Mouse (Mus musculus) kidney, embryonic 14.5 days (tissue): Measurements from ENCODE around the gene Acap1. TPM values are rescaled to one million over a fixed set of nuclear protein-coding genes. Genes with fewer than 3 reads are reported as not detected.
A peak's percentile ranks its signal among the peaks of the same experiment; 100 is the strongest.

Source experiments
- ATAC-seq: fragments of 200-750 bp; cut with Nextera tagmentation; 2 replicates; pipeline ENCODE4 v1.8.0; 2017; ENCODE audit warnings: moderate number of reproducible peaks, mild to moderate bottlenecking, moderate TSS enrichment, moderate library complexity; ENCODE audit not compliant: low FRiP score, low TSS enrichment
- H3K27ac ChIP-seq: fragments of 300-500 bp; sonication (generic); 2 replicates; pipeline ENCODE4 v1.5.1; 2014; ENCODE audit warnings: low read depth, mild to moderate bottlenecking, low read length, moderate library complexity, mixed read lengths
- H3K27me3 ChIP-seq: fragments of 300-500 bp; sonication (generic); 2 replicates; pipeline ENCODE4 v1.6.1; 2014; ENCODE audit warnings: mild to moderate bottlenecking, low read length; ENCODE audit not compliant: control insufficient read depth, insufficient read depth
- H3K36me3 ChIP-seq: fragments of 300-500 bp; sonication (generic); 2 replicates; pipeline ENCODE4 v1.6.1; 2014; ENCODE audit warnings: low read length, mixed read lengths; ENCODE audit not compliant: control insufficient read depth, insufficient read depth
- H3K4me1 ChIP-seq: fragments of 300-500 bp; sonication (generic); 2 replicates; pipeline ENCODE4 v1.6.1; 2014; ENCODE audit warnings: low read length, mixed read lengths; ENCODE audit not compliant: control insufficient read depth, insufficient read depth
- H3K4me2 ChIP-seq: fragments of 300-500 bp; sonication (generic); replicated peaks from 2 replicates; pipeline ENCODE4 v1.6.1; 2014; ENCODE audit warnings: low read depth, mild to moderate bottlenecking, low read length
- H3K4me3 ChIP-seq: fragments of 300-500 bp; sonication (generic); 2 replicates; pipeline ENCODE4 v1.5.1; 2014; ENCODE audit warnings: mild to moderate bottlenecking, low read length
- H3K9ac ChIP-seq: fragments of 300-500 bp; sonication (generic); 2 replicates; pipeline ENCODE4 v1.6.1; 2014; ENCODE audit warnings: low read depth, mild to moderate bottlenecking, low read length, moderate library complexity
- H3K9me3 ChIP-seq: fragments of 300-500 bp; sonication (generic); 2 replicates; pipeline ENCODE4 v1.6.1; 2016; ENCODE audit warnings: low read length; ENCODE audit not compliant: control insufficient read depth
- WGBS: fragments of 180-500 bp; shearing (Covaris S2); extraction: QIAGEN DNeasy Blood & Tissue Kit; methylation state at CpG from one replicate; pipeline ENCODE4 v1.1.7; 2014; 5-methylcytosine and 5-hydroxymethylcytosine counted together
- polyA plus RNA-seq: library from polyadenylated mRNA; unstranded; fragments of >200 nt; fragmentation: Nextera tagmentation; extraction: Ambion mirVana; gene quantifications from 2 replicates; pipeline ENCODE4 v1.2.1, GENCODE M21; 2014

Acap1 gene
- polyA plus RNA-seq, 1 experiment from 2014 or later = 0.28 TPM

- Histone ChIP-seq H3K9ac (no peak overlapping the region), H3K4me1 (peaks cover 5% of the 10 kb centered on the region; the same call in 1 of the 2 replicates), H3K27ac (no peak overlapping the region), H3K4me3 (no peak overlapping the region), H3K4me2 (no peak overlapping the region), H3K9me3 (no peaks in the 10 kb centered on the region), H3K36me3 (no peaks in the 10 kb centered on the region), H3K27me3 (no peaks in the 10 kb centered on the region)
- WGBS = 96% methylated on average over 2 of the region's 2 CpGs
- ATAC-seq = no peak
These were observed 32.2 kb upstream of the Acap1 start for GRCm38 (mm10) chr11:69927501-69927900.

GRCm38 (mm10) chr11:69922796-69923195, 27.5 kb upstream of the Acap1 start:
- no peak overlapping the region for H3K4me2 ChIP-seq

GRCm38 (mm10) chr11:69922012-69922756, 26.8 kb upstream of the Acap1 start:
- H3K27ac ChIP-seq = peak overlapping the region; percentile 98
- H3K4me1 ChIP-seq = peaks cover 11% of the 10 kb centered on the region
- H3K4me3 ChIP-seq = peak overlapping the region; percentile 87
- peak overlapping the region; percentile 56 for H3K4me2 ChIP-seq
- no peak for ATAC-seq
- no peaks in the 10 kb centered on the region for H3K27me3 ChIP-seq
- H3K9ac ChIP-seq = peak overlapping the region; percentile 59
- no peaks in the 10 kb centered on the region for H3K9me3 ChIP-seq
- H3K36me3 ChIP-seq = peaks cover 22% of the 10 kb centered on the region
- 3% methylated on average over 12 of the region's 12 CpGs for WGBS

More at GRCm38 (mm10) chr11:69922796-69923195, 27.5 kb upstream of the Acap1 start:
- 67% methylated on average over 3 of the region's 3 CpGs for WGBS
- peaks cover 16% of the 10 kb centered on the region for H3K36me3 ChIP-seq
- H3K27ac ChIP-seq = 0 out of 2 replicates have a peak overlapping the region, but pooled peaks have one; percentile 98
- no peak overlapping the region for H3K9ac ChIP-seq
- H3K9me3 ChIP-seq = no peaks in the 10 kb centered on the region
- no peak overlapping the region for H3K4me3 ChIP-seq
- no peaks in the 10 kb centered on the region for H3K27me3 ChIP-seq
- no peak for ATAC-seq
- H3K4me1 ChIP-seq = peaks cover 11% of the 10 kb centered on the region

- no peaks in the 10 kb centered on the region for H3K27me3 ChIP-seq
These were observed 26.0 kb upstream of the Acap1 start, which contains the start of gene Eif5a for GRCm38 (mm10) chr11:69921114-69922011. TSS of gene Eif5a (minus strand) at chr11:69921958.

GRCm38 (mm10) chr11:69920266-69921031, 25.1 kb upstream of the Acap1 start:
- Histone ChIP-seq H3K9me3 (no peaks in the 10 kb centered on the region), H3K4me1 (peaks cover 17% of the 10 kb centered on the region), H3K4me3 (peak overlapping the region; percentile 87), H3K9ac (peak overlapping the region; percentile 98), H3K27me3 (no peaks in the 10 kb centered on the region), H3K4me2 (peak overlapping the region; percentile 87), H3K27ac (peak overlapping the region; percentile 96), H3K36me3 (peaks cover 39% of the 10 kb centered on the region)
- peak; percentile 40 for ATAC-seq
- 1% methylated on average over 61 of the region's 65 CpGs for WGBS

More at GRCm38 (mm10) chr11:69921114-69922011, 26.0 kb upstream of the Acap1 start, which contains the start of gene Eif5a:
- ATAC-seq = peak; percentile 97
- Histone ChIP-seq H3K4me3 (peak within 1 kb of the TSS; percentile 87), H3K9ac (peak within 1 kb of the TSS; percentile 98), H3K36me3 (peaks cover 30% of the 10 kb centered on the region), H3K4me1 (peaks cover 11% of the 10 kb centered on the region), H3K4me2 (peak within 1 kb of the TSS; percentile 87), H3K27ac (peak within 1 kb of the TSS; percentile 98), H3K9me3 (no peaks in the 10 kb centered on the region)
- under 1% methylated on average over 78 of the region's 78 CpGs for WGBS

GRCm38 (mm10) chr11:69919661-69920265, 24.4 kb upstream of the Acap1 start:
- peaks cover 22% of the 10 kb centered on the region for H3K4me1 ChIP-seq
- peak overlapping the region; percentile 87 for H3K4me3 ChIP-seq
- H3K4me2 ChIP-seq = peak overlapping the region; percentile 87
- H3K36me3 ChIP-seq = peaks cover 46% of the 10 kb centered on the region
- ATAC-seq = no peak
- no peaks in the 10 kb centered on the region for H3K9me3 ChIP-seq
- no peaks in the 10 kb centered on the region for H3K27me3 ChIP-seq
- WGBS = under 1% methylated on average over 17 of the region's 17 CpGs
- H3K27ac ChIP-seq = peak overlapping the region; percentile 96
- peak overlapping the region; percentile 98 for H3K9ac ChIP-seq

GRCm38 (mm10) chr11:69919053-69919452, 23.7 kb upstream of the Acap1 start:
- H3K4me3 ChIP-seq = peak overlapping the region; percentile 87
- peak overlapping the region; percentile 98; the same call in 1 of the 2 replicates for H3K9ac ChIP-seq
- peaks cover 47% of the 10 kb centered on the region for H3K36me3 ChIP-seq
- WGBS = 82% methylated on average over 9 of the region's 9 CpGs
- no peaks in the 10 kb centered on the region for H3K9me3 ChIP-seq
- no peak for ATAC-seq
- H3K27ac ChIP-seq = no peak overlapping the region
- H3K4me1 ChIP-seq = peaks cover 24% of the 10 kb centered on the region
- no peaks in the 10 kb centered on the region for H3K27me3 ChIP-seq
- H3K4me2 ChIP-seq = peak overlapping the region; percentile 87

GRCm38 (mm10) chr11:69918118-69918517, 22.8 kb upstream of the Acap1 start:
- ATAC-seq = no peak
- H3K36me3 ChIP-seq = peaks cover 49% of the 10 kb centered on the region
- 83% methylated on average over 5 of the region's 5 CpGs for WGBS
- H3K9me3 ChIP-seq = no peaks in the 10 kb centered on the region
- H3K27me3 ChIP-seq = no peaks in the 10 kb centered on the region
- no peak overlapping the region for H3K4me2 ChIP-seq
- H3K4me1 ChIP-seq = peaks cover 27% of the 10 kb centered on the region
- no peak overlapping the region for H3K9ac ChIP-seq
- H3K4me3 ChIP-seq = no peak overlapping the region
- no peak overlapping the region for H3K27ac ChIP-seq
